Mouse (Mus musculus) midbrain, embryonic 11.5 days (tissue): ENCODE data around the gene Spint3. TPM values are rescaled to one million over a fixed set of nuclear protein-coding genes. Genes with fewer than 3 reads are reported as not detected.
"Not testable (repeated sequence)": the region's sequence is repeated elsewhere in the genome, so short reads cannot be mapped to it uniquely, and the experiment has no call there.

ENCODE experiments used
- ATAC-seq: fragments of 200-750 bp; cut with Nextera tagmentation; 2 replicates; pipeline ENCODE4 v1.8.0; 2017; ENCODE audit warnings: moderate TSS enrichment, moderate library complexity; ENCODE audit not compliant: low FRiP score
- DNase-seq: peaks from one replicate; pipeline ENCODE4 v3.0.0; 2015; ENCODE audit warnings: low spot score; ENCODE audit errors: missing footprints
- H3K27ac ChIP-seq: fragments of 300-500 bp; sonication (generic); 2 replicates; pipeline ENCODE4 v1.5.1; 2014; ENCODE audit warnings: low read depth, low read length
- H3K27me3 ChIP-seq: fragments of 300-500 bp; sonication (generic); 2 replicates; pipeline ENCODE4 v1.6.1; 2014; ENCODE audit warnings: mild to moderate bottlenecking, low read length, moderate library complexity, mixed read lengths; ENCODE audit not compliant: control insufficient read depth, insufficient read depth
- H3K36me3 ChIP-seq: fragments of 300-500 bp; sonication (generic); 2 replicates; pipeline ENCODE4 v1.6.1; 2014; ENCODE audit warnings: mild to moderate bottlenecking, low read length, moderate library complexity, mixed read lengths; ENCODE audit not compliant: control insufficient read depth, insufficient read depth
- H3K4me1 ChIP-seq: fragments of 300-500 bp; sonication (generic); 2 replicates; pipeline ENCODE4 v1.6.1; 2014; ENCODE audit warnings: low read length; ENCODE audit not compliant: control insufficient read depth, insufficient read depth
- H3K4me2 ChIP-seq: fragments of 300-500 bp; sonication (generic); 2 replicates; pipeline ENCODE4 v1.6.1; 2014; ENCODE audit warnings: mild to moderate bottlenecking, moderate library complexity
- H3K4me3 ChIP-seq: fragments of 300-500 bp; sonication (generic); 2 replicates; pipeline ENCODE4 v1.5.1; 2014; ENCODE audit warnings: low read depth, low read length
- H3K9ac ChIP-seq: fragments of 300-500 bp; sonication (generic); 2 replicates; pipeline ENCODE4 v1.6.1; 2014; ENCODE audit warnings: low read length
- H3K9me3 ChIP-seq: fragments of 300-500 bp; sonication (generic); 2 replicates; pipeline ENCODE4 v1.6.1; 2016; ENCODE audit warnings: low read length; ENCODE audit not compliant: control insufficient read depth
- WGBS: fragments of 180-500 bp; shearing (Covaris S2); extraction: QIAGEN DNeasy Blood & Tissue Kit; methylation state at CpG from one replicate; pipeline ENCODE4 v1.1.7; 2014; 5-methylcytosine and 5-hydroxymethylcytosine counted together
- polyA plus RNA-seq: library from polyadenylated mRNA; unstranded; fragments of >200 nt; fragmentation: Nextera tagmentation; extraction: Ambion mirVana; gene quantifications from 2 replicates; pipeline ENCODE4 v1.2.1, GENCODE M21; 2014

Spint3 gene
- polyA plus RNA-seq, 1 experiment from 2014 or later: not detected

DNA sequence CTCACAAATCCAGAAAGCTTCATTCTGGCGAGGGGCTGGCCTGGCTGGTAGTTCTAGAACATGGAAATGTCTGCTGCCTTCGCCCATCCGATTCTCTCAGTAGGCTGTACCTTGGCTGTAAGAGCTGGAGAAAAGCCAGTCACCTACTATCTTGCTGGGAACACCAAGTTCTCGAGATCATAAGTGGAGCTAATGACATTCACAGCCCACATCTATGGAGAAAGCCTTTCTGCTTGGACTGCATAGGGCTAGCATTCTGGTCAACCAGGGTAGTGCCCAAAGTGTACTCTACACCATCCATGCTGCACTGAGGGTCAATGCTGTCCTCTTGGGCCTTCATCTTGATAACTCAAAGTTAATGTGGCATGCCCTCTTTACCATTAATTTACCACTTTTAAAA, 20.2 kb upstream of the Spint3 start, which contains the start of gene Eppin:
Gene Eppin (minus strand): TSS at position 101 of the 400 bp plus-strand sequence.
- no peak within 1 kb of the TSS for H3K4me3 ChIP-seq
- no peak within 1 kb of the TSS for H3K4me2 ChIP-seq
- 80% methylated on average over 4 of the region's 4 CpGs for WGBS
- no peaks in the 10 kb centered on the region for H3K36me3 ChIP-seq
- H3K9me3 ChIP-seq: no peaks in the 10 kb centered on the region
- no peaks in the 10 kb centered on the region for H3K4me1 ChIP-seq
- no peak within 1 kb of the TSS for H3K9ac ChIP-seq
- DNase-seq (no peak), ATAC-seq (no peak)
- no peak within 1 kb of the TSS for H3K27ac ChIP-seq
- no peaks in the 10 kb centered on the region for H3K27me3 ChIP-seq

DNA sequence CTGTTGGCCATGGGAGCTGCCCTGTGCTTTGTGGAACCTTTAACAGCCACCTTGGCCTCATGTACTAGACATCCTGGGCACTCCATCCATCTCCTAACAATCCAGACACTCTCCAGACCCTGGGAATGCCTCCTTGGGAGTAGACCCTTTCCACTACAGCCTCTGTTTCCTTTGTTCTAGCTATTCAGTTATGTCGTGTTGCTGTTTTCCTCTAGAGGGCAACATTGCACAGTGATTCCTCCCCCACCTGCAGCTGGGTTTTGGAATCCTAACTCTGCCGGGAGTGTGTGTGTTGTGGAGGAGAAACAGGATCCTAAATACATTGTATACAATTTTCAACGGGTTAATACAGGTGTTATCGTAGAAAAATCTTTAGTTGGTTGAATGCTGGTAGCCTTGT, 18.8 kb upstream of the Spint3 start:
- H3K27ac ChIP-seq: no peak overlapping the region
- H3K36me3 ChIP-seq: no peaks in the 10 kb centered on the region
- ATAC-seq (peak; percentile 46; the same call in 1 of the 2 replicates), DNase-seq (peak; percentile 90)
- H3K9ac ChIP-seq: no peak overlapping the region
- H3K4me2 ChIP-seq: no peak overlapping the region
- H3K4me3 ChIP-seq: no peak overlapping the region
- H3K27me3 ChIP-seq: no peaks in the 10 kb centered on the region
- H3K4me1 ChIP-seq: no peaks in the 10 kb centered on the region
- 5% methylated on average over 4 of the region's 4 CpGs for WGBS
- H3K9me3 ChIP-seq: no peaks in the 10 kb centered on the region

DNA sequence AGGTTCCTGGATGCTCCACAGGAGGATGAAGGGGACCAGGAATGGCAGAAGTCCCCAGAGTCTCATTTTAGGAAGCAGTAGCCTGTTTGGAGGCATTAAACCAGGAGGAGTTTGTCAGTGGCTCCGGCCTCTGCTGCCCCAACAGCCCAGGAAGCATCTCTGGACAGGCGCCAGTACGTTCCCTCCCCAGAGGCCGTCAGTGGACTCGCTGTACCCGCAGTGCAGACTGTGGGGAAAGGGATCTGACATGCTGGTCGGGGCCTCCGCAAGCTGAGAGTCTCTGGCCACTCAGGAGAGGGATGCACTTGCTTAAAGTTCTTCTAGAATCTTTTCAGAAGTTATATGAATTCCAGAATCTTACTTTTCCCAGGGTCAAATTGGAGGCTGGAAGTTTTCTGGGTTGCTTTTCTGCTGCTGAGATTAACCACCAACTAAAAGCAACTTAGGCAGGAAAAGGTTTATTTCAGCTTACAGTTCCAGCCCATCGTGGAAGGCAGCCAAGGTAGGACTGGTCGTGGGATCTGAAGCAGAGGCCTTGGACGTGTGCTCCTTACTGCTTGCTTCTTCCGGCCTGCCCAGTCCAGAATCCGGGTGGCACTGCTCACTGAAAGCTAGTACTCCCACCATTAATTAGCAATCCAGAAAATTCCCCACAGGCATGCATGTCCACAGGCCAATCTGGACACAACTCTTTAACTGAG, 11.9 kb upstream of the Spint3 start, which contains the start of gene Wfdc6a:
Gene Wfdc6a (minus strand): TSS at position 423 of the 701 bp plus-strand sequence.
- H3K9me3 ChIP-seq, H3K4me3 ChIP-seq, ATAC-seq, H3K27me3 ChIP-seq, H3K27ac ChIP-seq, H3K4me1 ChIP-seq, H3K4me2 ChIP-seq, H3K36me3 ChIP-seq, H3K9ac ChIP-seq, DNase-seq: not testable (repeated sequence)
- 65% methylated on average over 13 of the region's 13 CpGs for WGBS

DNA sequence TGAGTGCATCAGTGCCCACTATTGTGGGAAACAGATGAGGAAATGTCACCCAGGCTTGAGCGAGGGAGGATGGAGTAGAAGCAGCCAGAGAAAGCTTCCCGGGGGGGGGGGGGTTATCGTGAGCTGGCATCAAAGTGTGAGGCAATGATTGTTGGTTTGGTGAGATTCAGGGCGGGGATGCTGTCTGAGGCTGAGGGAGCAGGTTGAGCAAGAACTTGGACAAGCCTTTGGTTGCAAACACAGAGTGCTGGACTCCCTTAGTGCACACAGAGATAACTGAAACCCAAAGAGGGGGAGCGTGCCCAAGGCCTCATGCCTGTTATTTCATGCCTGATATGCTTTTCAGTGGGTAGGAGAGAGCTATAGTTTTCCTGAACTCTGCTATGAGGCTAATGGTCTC, 5.8 kb downstream of the Spint3 start:
- no peak for ATAC-seq
- no peak overlapping the region for H3K4me2 ChIP-seq
- DNase-seq: no peak
- H3K27me3 ChIP-seq: peaks cover 2% of the 10 kb centered on the region; the same call in 1 of the 2 replicates
- peaks cover 13% of the 10 kb centered on the region for H3K4me1 ChIP-seq
- no peak overlapping the region for H3K9ac ChIP-seq
- no peak overlapping the region for H3K4me3 ChIP-seq
- H3K9me3 ChIP-seq: no peaks in the 10 kb centered on the region
- H3K36me3 ChIP-seq: no peaks in the 10 kb centered on the region
- H3K27ac ChIP-seq: no peak overlapping the region
- 92% methylated on average over 5 of the region's 5 CpGs for WGBS

DNA sequence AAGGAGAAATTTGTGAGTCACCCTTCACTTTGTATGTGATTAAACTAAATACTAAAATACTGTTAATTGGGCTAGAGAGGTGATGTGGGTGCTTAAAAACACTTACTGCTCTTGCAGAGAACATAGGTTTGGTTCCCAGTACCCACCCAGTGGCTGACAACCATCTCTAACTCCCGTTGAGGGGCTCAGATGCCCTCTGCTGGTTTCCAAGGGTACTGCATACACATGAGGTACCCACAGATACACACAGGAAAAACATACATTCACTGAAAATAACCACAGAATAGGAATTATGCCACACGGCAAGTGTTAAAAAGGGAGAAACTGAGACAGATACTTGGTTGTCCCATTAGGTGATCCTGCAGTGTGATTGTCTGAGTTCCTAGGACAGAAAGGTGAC, 6.3 kb downstream of the Spint3 start:
- Histone ChIP-seq H3K27me3 (peaks cover 6% of the 10 kb centered on the region; the same call in 1 of the 2 replicates), H3K9me3 (no peaks in the 10 kb centered on the region), H3K36me3 (no peaks in the 10 kb centered on the region), H3K9ac (no peak overlapping the region), H3K4me2 (no peak overlapping the region), H3K4me3 (no peak overlapping the region), H3K27ac (no peak overlapping the region), H3K4me1 (peaks cover 16% of the 10 kb centered on the region)
- DNase-seq (no peak), ATAC-seq (no peak)
- 81% methylated on average over 2 of the region's 2 CpGs for WGBS

DNA sequence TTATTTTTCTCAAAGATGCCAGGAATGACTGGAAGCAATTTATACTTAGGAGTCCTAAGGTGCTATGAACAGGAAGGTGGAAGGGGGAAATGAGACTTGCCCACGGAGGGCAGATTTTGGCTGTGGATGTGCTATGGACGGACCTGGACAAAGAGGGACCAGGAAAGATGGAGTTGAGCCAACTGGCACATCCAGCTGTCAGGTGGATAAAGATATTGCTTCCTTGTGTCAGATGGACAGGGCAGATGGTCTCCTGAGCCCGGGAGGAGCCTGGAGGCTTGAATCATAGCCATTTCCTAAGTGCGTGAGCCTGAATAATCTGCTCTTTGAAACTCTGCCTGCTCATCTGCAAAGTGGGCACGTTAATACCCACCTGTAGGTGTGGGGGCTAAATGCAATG, 8.9 kb downstream of the Spint3 start:
- Histone ChIP-seq H3K4me3 (no peak overlapping the region), H3K4me2 (no peak overlapping the region), H3K9ac (no peak overlapping the region), H3K9me3 (no peaks in the 10 kb centered on the region), H3K4me1 (peaks cover 16% of the 10 kb centered on the region), H3K27ac (no peak overlapping the region), H3K27me3 (peaks cover 7% of the 10 kb centered on the region; the same call in 1 of the 2 replicates), H3K36me3 (no peaks in the 10 kb centered on the region)
- DNase-seq (no peak), ATAC-seq (no peak)
- WGBS: 78% methylated on average over 5 of the region's 5 CpGs

DNA sequence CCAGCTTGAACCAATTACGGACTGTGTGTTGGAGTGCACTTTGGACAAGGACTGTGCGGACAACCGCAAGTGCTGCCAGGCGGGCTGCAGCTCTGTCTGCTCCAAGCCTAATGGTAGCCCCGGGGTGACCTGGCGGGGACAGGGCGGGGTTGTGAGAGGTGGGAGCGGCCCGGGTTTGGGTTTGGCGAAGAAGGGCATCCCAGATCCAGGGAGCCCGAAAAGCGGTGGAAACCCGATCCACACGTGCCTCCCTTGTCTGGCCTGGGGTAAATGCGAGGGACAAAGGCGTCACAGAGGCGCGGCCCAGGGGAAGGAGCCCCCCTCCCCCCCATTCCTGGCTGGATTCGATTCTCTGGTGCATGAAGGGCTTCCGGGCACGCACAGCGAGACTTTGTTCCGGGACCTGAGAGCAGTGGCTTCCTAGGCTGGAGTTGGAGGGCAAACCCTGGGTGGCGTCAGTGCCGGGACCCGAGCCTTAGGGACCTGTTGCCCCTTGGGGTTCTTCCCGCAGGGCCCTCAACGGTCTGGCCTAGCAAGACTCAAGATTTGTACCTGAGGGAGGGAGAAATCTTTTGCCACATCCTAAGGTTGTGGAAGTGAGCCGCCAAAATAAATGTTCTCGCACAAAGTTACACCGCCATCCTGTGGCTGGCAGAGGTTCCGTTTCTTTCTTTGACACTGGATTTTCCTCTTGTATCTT, 9.8 kb downstream of the Spint3 start:
- peak; percentile 73 for ATAC-seq
- Histone ChIP-seq H3K4me1 (peaks cover 16% of the 10 kb centered on the region), H3K9me3 (no peaks in the 10 kb centered on the region), H3K27me3 (peaks cover 7% of the 10 kb centered on the region; the same call in 1 of the 2 replicates), H3K4me3 (peak overlapping the region; percentile 37), H3K4me2 (peak overlapping the region; percentile 95), H3K27ac (no peak overlapping the region), H3K36me3 (no peaks in the 10 kb centered on the region), H3K9ac (peak overlapping the region; percentile 74)
- 1% methylated on average over 31 of the region's 32 CpGs for WGBS
- DNase-seq: peak; percentile 97

DNA sequence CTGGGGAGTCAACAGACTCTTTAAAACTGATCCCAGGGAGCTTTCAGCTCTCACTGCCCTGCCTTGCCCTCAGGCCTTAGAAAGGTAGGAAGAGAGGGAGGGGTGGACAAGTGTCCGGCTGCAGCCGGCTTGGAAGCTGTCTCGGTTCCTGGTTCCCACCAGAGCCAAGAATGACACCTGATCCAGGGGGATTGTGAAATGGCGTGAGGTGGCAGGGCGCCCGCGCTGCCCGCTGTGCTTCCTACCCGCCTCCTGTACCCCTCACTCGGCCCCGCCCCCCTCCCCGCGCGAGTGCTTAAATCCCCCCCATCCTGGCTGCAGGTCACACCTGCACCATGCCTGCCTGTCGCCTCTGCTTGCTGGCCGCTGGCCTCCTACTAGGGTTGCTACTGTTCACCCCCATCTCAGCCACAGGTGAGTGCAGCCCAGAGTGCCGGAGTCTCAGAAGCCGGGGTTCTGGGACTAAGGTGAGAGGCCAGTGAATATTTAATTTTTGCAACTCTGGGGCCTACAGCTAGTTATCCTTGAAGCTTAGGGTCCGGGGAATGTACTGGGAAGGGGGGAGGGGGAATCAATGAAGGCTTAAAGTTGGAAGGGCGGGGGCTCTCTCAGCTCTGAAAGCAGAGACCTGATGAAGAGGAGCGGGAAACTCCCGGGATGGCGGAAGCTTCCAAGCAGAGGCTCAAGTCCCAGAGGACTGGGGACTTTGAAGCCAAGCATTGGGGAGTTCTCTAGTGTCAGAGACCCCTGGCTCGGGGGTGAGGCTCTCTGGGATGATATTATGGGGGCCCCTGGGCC, 10.7 kb downstream of the Spint3 start, which contains the start of gene Wfdc2:
Gene Wfdc2 (plus strand): TSS at position 23 of the 798 bp plus-strand sequence.
- Histone ChIP-seq H3K9me3 (no peaks in the 10 kb centered on the region), H3K4me3 (peak within 1 kb of the TSS; percentile 37), H3K27me3 (peaks cover 7% of the 10 kb centered on the region; the same call in 1 of the 2 replicates), H3K4me1 (peaks cover 16% of the 10 kb centered on the region), H3K27ac (no peak within 1 kb of the TSS), H3K4me2 (peak within 1 kb of the TSS; percentile 95), H3K9ac (peak within 1 kb of the TSS; percentile 74), H3K36me3 (no peaks in the 10 kb centered on the region)
- peak; percentile 67 for ATAC-seq
- DNase-seq: no peak
- 5% methylated on average over 24 of the region's 24 CpGs for WGBS
